Mouse (Mus musculus) lung, embryonic 14.5 days (tissue): ENCODE measurements around the gene Chst10. TPM values are rescaled to one million over a fixed set of nuclear protein-coding genes. Genes with fewer than 3 reads are reported as not detected.

Experiments
- ATAC-seq: fragments of 200-750 bp; cut with Nextera tagmentation; 2 replicates; pipeline ENCODE4 v1.8.0; 2017; ENCODE audit warnings: mild to moderate bottlenecking, moderate TSS enrichment, moderate library complexity; ENCODE audit not compliant: insufficient read depth
- DNase-seq: peaks from one replicate; pipeline ENCODE4 v3.0.0-alpha.2; 2015
- H3K27ac ChIP-seq: fragments of 300-500 bp; sonication (generic); 2 replicates; pipeline ENCODE4 v1.5.1; 2014; ENCODE audit warnings: low read depth, mild to moderate bottlenecking, moderate library complexity
- H3K27me3 ChIP-seq: fragments of 300-500 bp; sonication (generic); 2 replicates; pipeline ENCODE4 v1.6.1; 2014; ENCODE audit warnings: low read length, control low read depth; ENCODE audit not compliant: insufficient read depth
- H3K36me3 ChIP-seq: fragments of 300-500 bp; sonication (generic); 2 replicates; pipeline ENCODE4 v1.6.1; 2014; ENCODE audit warnings: control low read depth; ENCODE audit not compliant: insufficient read depth
- H3K4me1 ChIP-seq: fragments of 300-500 bp; sonication (generic); 2 replicates; pipeline ENCODE4 v1.6.1; 2014; ENCODE audit warnings: antibody characterized with exemption, control low read depth; ENCODE audit not compliant: insufficient read depth
- H3K4me2 ChIP-seq: fragments of 300-500 bp; sonication (generic); 2 replicates; pipeline ENCODE4 v1.6.1; 2014; ENCODE audit warnings: mild to moderate bottlenecking
- H3K4me3 ChIP-seq: fragments of 300-500 bp; sonication (generic); 2 replicates; pipeline ENCODE4 v1.5.1; 2014; ENCODE audit warnings: low read depth, low read length
- H3K9ac ChIP-seq: fragments of 300-500 bp; sonication (generic); 2 replicates; pipeline ENCODE4 v1.6.1; 2014
- H3K9me3 ChIP-seq: fragments of 300-500 bp; sonication (generic); 2 replicates; pipeline ENCODE4 v1.6.1; 2016; ENCODE audit warnings: low read depth, low read length, control low read depth
- CTCF ChIP-seq: IDR thresholded peaks from 2 replicates; pipeline ENCODE4 v1.5.1; 2016; ENCODE audit warnings: antibody characterized with exemption, low read depth
- WGBS: fragments of 180-500 bp; shearing (Covaris S2); extraction: QIAGEN DNeasy Blood & Tissue Kit; methylation state at CpG from one replicate; pipeline ENCODE4 v1.1.7; 2014; 5-methylcytosine and 5-hydroxymethylcytosine counted together
- polyA plus RNA-seq: library from polyadenylated mRNA; unstranded; fragments of >200 nt; fragmentation: Nextera tagmentation; extraction: Ambion mirVana; gene quantifications from 2 replicates; pipeline ENCODE4 v1.2.1, GENCODE M21; 2014

The Chst10 gene
- polyA plus RNA-seq, 1 experiment from 2014 or later = 3.9 TPM

DNA sequence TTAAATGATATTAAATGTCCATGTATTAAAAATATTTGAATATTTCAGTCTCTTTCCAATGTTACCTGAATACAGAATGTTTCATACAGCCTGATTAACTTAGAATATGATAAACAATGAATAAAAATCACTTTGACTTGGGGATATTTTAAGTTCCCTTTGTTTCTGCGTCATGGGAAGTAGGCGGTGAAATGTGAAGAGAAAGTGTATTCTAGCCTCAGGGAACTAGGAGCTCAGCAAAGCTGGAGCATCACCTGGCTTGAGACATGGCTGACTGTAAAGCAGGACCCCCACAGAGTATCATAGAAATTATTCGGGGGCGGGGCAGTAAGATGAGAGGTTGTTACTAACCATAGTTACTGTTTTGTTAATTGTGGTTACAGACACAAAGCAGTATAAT lies 31.0 kb upstream of the Chst10 start:
- WGBS = 76% methylated on average over 4 of the region's 4 CpGs
- Histone ChIP-seq H3K36me3 (no peaks in the 10 kb centered on the region), H3K9ac (no peak overlapping the region), H3K27ac (no peak overlapping the region), H3K4me2 (no peak overlapping the region), H3K4me3 (no peak overlapping the region), H3K9me3 (no peaks in the 10 kb centered on the region), H3K27me3 (no peaks in the 10 kb centered on the region), H3K4me1 (no peaks in the 10 kb centered on the region)
- no peak for TF ChIP-seq CTCF
- DNase-seq (no peak), ATAC-seq (no peak)

DNA sequence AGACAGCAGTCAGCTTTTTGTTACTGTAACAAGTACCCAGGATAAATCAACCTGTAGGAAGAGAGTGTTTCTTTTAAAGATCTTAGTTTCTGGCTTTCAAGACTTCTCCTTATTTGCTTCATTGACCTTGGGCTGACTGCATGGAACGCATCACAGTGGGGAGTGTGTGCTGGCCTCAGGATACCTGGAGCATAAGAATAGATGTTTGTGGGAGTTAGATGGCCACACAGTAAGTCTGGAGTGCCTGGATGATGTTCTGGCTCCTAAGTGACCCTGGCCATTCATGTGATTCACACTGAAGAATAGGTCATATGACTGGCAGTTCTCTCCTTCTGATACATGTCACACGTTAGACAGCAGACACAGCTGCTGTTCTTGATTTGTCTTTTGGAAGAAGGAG lies 6.0 kb upstream of the Chst10 start:
- H3K27ac ChIP-seq = no peak overlapping the region
- no peaks in the 10 kb centered on the region for H3K9me3 ChIP-seq
- H3K4me2 ChIP-seq = no peak overlapping the region
- WGBS = 59% methylated on average over 2 of the region's 2 CpGs
- H3K9ac ChIP-seq = no peak overlapping the region
- DNase-seq (no peak), ATAC-seq (no peak)
- H3K4me3 ChIP-seq = no peak overlapping the region
- H3K4me1 ChIP-seq = no peaks in the 10 kb centered on the region
- H3K36me3 ChIP-seq = no peaks in the 10 kb centered on the region
- H3K27me3 ChIP-seq = no peaks in the 10 kb centered on the region
- TF ChIP-seq CTCF = no peak

DNA sequence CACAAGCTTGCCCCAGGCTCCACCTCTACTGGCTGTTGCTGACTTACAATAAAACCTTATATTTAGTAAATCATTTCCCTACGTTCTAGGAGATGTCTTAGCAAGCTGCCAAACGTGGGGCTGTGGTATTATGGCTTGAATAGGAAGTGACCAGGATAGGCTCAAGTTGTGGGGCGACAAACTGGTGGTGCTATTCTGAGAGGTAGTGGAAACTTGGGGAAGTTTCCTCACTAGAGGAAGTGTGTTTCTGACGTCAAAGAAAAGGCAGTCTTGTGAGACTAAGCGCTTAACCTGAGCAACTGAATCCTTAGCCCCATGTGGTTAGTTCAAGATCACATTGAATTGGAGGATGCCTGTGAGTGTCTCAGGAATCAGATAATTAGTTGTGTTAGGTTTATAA lies 4.6 kb upstream of the Chst10 start:
- no peak overlapping the region for H3K27ac ChIP-seq
- no peaks in the 10 kb centered on the region for H3K36me3 ChIP-seq
- H3K4me2 ChIP-seq = no peak overlapping the region
- DNase-seq (no peak), ATAC-seq (no peak)
- no peaks in the 10 kb centered on the region for H3K27me3 ChIP-seq
- no peaks in the 10 kb centered on the region for H3K9me3 ChIP-seq
- H3K4me1 ChIP-seq = no peaks in the 10 kb centered on the region
- 58% methylated on average over 5 of the region's 5 CpGs for WGBS
- no peak overlapping the region for H3K9ac ChIP-seq
- H3K4me3 ChIP-seq = no peak overlapping the region
- TF ChIP-seq CTCF = no peak

DNA sequence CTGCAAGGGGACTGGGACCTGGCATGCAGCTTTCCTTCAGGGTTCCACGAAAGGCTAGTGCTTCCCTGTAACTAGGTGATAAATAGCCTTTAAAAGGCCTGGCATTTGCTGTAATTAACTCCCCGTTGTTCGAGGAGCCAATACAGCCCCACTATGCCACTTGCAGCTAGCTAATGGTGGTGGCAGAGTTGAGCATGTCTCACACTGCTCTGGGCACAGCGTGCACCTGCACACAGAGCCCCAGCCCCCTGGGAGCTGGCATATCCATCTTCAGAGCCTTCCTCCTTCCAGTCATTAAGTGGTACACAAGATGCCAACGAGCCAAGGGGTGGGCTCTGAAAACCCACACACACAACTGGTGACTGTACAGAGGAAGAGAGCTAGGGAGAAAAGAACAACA lies 4.9 kb downstream of the Chst10 start:
- no peak for TF ChIP-seq CTCF
- no peak overlapping the region for H3K4me3 ChIP-seq
- no peaks in the 10 kb centered on the region for H3K9me3 ChIP-seq
- WGBS = 67% methylated on average over 5 of the region's 5 CpGs
- H3K27me3 ChIP-seq = peaks cover 7% of the 10 kb centered on the region; the same call in 1 of the 2 replicates
- no peaks in the 10 kb centered on the region for H3K4me1 ChIP-seq
- no peak overlapping the region for H3K27ac ChIP-seq
- H3K36me3 ChIP-seq = no peaks in the 10 kb centered on the region
- H3K9ac ChIP-seq = no peak overlapping the region
- DNase-seq (no peak), ATAC-seq (no peak)
- no peak overlapping the region for H3K4me2 ChIP-seq

DNA sequence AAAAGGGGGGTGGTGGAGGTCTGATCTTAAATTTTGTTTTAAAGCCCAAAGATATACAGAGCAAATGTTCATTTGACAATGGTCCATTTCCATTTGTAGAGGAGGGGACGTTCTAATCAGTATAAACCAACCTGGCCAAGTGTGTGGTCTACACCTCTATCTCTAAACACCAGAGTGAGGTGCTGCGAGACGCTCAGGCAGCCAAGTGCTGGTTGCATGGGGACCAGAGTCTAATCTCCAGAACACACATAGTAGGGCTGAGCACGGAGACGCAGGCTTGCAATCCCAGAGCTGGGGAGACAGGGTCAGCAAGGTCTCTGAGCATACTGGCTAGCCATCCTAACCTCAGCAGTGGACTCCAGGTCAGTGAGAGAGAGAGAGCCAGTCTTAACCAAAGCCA lies 6.5 kb downstream of the Chst10 start:
- H3K27ac ChIP-seq = no peak overlapping the region
- H3K9ac ChIP-seq = no peak overlapping the region
- H3K9me3 ChIP-seq = no peaks in the 10 kb centered on the region
- TF ChIP-seq CTCF = no peak
- ATAC-seq (no peak), DNase-seq (no peak)
- H3K4me2 ChIP-seq = no peak overlapping the region
- WGBS = 83% methylated on average over 5 of the region's 5 CpGs
- H3K4me1 ChIP-seq = no peaks in the 10 kb centered on the region
- H3K36me3 ChIP-seq = no peaks in the 10 kb centered on the region
- no peaks in the 10 kb centered on the region for H3K27me3 ChIP-seq
- no peak overlapping the region for H3K4me3 ChIP-seq

DNA sequence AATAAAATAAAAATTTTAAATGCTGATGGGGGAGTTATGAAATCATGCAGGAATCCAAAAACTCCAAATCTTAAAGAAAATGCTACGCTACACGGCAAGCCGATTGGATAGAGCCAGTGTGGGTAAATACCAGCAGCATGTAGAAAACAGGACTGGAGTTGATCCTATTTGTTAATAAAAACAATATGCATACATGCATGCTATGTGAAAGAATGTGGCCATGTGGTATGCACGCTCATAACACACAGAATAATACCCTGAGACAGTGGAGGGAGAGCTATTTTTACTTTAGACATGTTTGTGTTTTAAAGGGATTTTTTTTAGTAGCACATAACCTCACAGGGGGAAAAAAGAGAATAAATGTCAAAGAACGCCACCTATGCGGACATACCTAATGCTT lies 9.2 kb downstream of the Chst10 start:
- TF ChIP-seq CTCF = no peak
- H3K4me2 ChIP-seq = no peak overlapping the region
- DNase-seq (no peak), ATAC-seq (no peak)
- H3K9me3 ChIP-seq = no peaks in the 10 kb centered on the region
- no peaks in the 10 kb centered on the region for H3K4me1 ChIP-seq
- 86% methylated on average over 6 of the region's 6 CpGs for WGBS
- H3K27me3 ChIP-seq = no peaks in the 10 kb centered on the region
- no peak overlapping the region for H3K9ac ChIP-seq
- no peak overlapping the region for H3K27ac ChIP-seq
- H3K4me3 ChIP-seq = no peak overlapping the region
- no peaks in the 10 kb centered on the region for H3K36me3 ChIP-seq

DNA sequence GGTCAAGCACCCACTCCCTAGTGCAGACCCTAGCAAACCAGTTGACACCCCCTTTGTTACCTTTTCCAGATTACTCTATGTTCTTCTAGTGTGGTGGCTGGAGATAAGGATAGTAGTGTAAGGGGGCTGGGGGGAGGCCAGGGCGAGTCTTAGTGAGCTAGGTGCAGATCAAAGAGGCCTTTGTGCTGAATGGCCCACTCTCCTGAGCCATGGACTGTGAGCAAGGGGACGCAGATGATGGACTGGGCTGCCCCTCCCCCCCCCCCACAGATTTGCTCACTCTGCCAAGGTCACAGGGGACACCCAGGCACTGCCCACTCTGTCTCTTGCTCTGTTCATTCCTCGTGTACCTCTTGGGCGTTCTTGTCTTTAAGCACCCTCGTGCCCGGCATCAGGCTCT lies 10.9 kb downstream of the Chst10 start:
- no peak overlapping the region for H3K9ac ChIP-seq
- 43% methylated on average over 6 of the region's 6 CpGs for WGBS
- no peak for TF ChIP-seq CTCF
- no peak overlapping the region for H3K27ac ChIP-seq
- no peaks in the 10 kb centered on the region for H3K4me1 ChIP-seq
- DNase-seq (no peak), ATAC-seq (no peak)
- no peaks in the 10 kb centered on the region for H3K36me3 ChIP-seq
- H3K9me3 ChIP-seq = no peaks in the 10 kb centered on the region
- H3K4me3 ChIP-seq = no peak overlapping the region
- no peaks in the 10 kb centered on the region for H3K27me3 ChIP-seq
- H3K4me2 ChIP-seq = no peak overlapping the region

DNA sequence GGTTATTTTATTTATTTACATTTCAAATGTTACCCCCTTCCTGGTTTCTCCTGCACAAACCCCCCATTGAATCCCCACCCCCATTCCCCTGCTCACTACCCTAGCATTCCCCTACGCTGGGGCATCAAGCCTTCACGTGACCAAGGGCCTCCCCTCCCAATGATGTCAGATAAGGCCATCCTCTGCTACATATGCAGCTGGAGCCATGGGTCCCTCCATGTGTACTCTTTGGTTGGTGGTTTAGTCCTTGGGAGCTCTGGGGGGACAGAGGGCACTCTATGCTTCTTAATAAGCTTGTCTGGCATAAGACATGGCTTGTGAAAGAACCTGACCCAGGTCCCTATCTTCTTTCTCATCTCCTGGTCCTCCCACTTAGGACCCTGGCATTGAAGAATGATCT lies 11.4 kb downstream of the Chst10 start:
- WGBS = 60% methylated on average over 2 of the region's 2 CpGs

More for the DNA sequence above, 11.4 kb downstream of the Chst10 start:
- DNase-seq = no peak
- H3K4me2 ChIP-seq = no peak overlapping the region
- no peak overlapping the region for H3K9ac ChIP-seq
- no peak overlapping the region for H3K27ac ChIP-seq
- no peaks in the 10 kb centered on the region for H3K9me3 ChIP-seq
- H3K4me3 ChIP-seq = no peak overlapping the region
- H3K4me1 ChIP-seq = no peaks in the 10 kb centered on the region
- no peak for ATAC-seq
- H3K27me3 ChIP-seq = no peaks in the 10 kb centered on the region
- no peaks in the 10 kb centered on the region for H3K36me3 ChIP-seq
- no peak for TF ChIP-seq CTCF
